Mouse (Mus musculus) cerebellum, adult (tissue): ENCODE measurements at regions not wholly inside any gene's neighbourhood (a gene's known extent, or its start where the extent isn't known, plus 50 kb on each side); places are given as distances from the start of the nearest gene placed in this dataset.

Source experiments
- ATAC-seq: cut with Nextera tagmentation; 2 replicates; pipeline ENCODE4 v1.9.2; 2017; ENCODE audit warnings: mild to moderate bottlenecking, moderate library complexity, mixed read lengths; ENCODE audit not compliant: insufficient number of reproducible peaks, low FRiP score, low TSS enrichment

- ATAC-seq, result no peak
Measured at GRCm38 (mm10) chr12:77060766-77061561, 99.0 kb upstream of the Max start.

GRCm38 (mm10) chr12:77060060-77060695, 98.2 kb upstream of the Max start:
- no peak for ATAC-seq

GRCm38 (mm10) chr12:77059679-77060059, 97.7 kb upstream of the Max start:
- no peak for ATAC-seq

GRCm38 (mm10) chr12:77058596-77059190, 96.7 kb upstream of the Max start:
- no peak for ATAC-seq

GRCm38 (mm10) chr12:77056748-77057370, 94.9 kb upstream of the Max start:
- ATAC-seq, result no peak

- no peak for ATAC-seq
Measured at GRCm38 (mm10) chr12:77054700-77055099, 92.7 kb upstream of the Max start.

- no peak for ATAC-seq
Measured at GRCm38 (mm10) chr12:77054211-77054610, 92.2 kb upstream of the Max start.

- ATAC-seq, result no peak
Measured at GRCm38 (mm10) chr12:77052853-77053252, 90.9 kb upstream of the Max start.

GRCm38 (mm10) chr12:77048380-77048779, 86.4 kb upstream of the Max start:
- no peak; the same call in 1 of the 2 replicates for ATAC-seq

- no peak for ATAC-seq
Measured at GRCm38 (mm10) chr12:77047273-77047672, 85.3 kb upstream of the Max start.

GRCm38 (mm10) chr12:77045956-77046355, 84.0 kb upstream of the Max start:
- ATAC-seq, result peak; percentile 27; the same call in 1 of the 2 replicates

- ATAC-seq, result no peak
Measured at GRCm38 (mm10) chr12:77045356-77045755, 83.4 kb upstream of the Max start.

- no peak for ATAC-seq
Measured at GRCm38 (mm10) chr12:77042356-77042755, 80.4 kb upstream of the Max start.

GRCm38 (mm10) chr12:77041141-77041540, 79.1 kb upstream of the Max start:
- ATAC-seq, result no peak

GRCm38 (mm10) chr12:77039953-77040305, 77.9 kb upstream of the Max start:
- ATAC-seq, result 0 out of 2 replicates have a peak, but pooled peaks have one; percentile 26

GRCm38 (mm10) chr12:77039295-77039952, 77.4 kb upstream of the Max start:
- no peak for ATAC-seq

GRCm38 (mm10) chr12:77035676-77036075, 73.7 kb upstream of the Max start:
- no peak for ATAC-seq

GRCm38 (mm10) chr12:77031448-77031847, 69.4 kb upstream of the Max start:
- no peak for ATAC-seq

GRCm38 (mm10) chr12:77025431-77025879, 63.5 kb upstream of the Max start:
- no peak for ATAC-seq

- no peak for ATAC-seq
Measured at GRCm38 (mm10) chr12:77022538-77022937, 60.5 kb upstream of the Max start.
